Mouse (Mus musculus) C2C12 (cell line): Measurements from ENCODE around the gene Mllt1. TPM values are rescaled to one million over a fixed set of nuclear protein-coding genes. Genes with fewer than 3 reads are reported as not detected.
A peak's percentile ranks its signal among the peaks of the same experiment; 100 is the strongest.

Experiments used
- H3K27me3 ChIP-seq: one replicate; pipeline ENCODE4 v1.6.1; 2011; ENCODE audit not compliant: control insufficient read depth, insufficient read depth, insufficient read length
- H3K36me3 ChIP-seq: one replicate; pipeline ENCODE4 v1.6.1; 2011; ENCODE audit not compliant: control insufficient read depth, insufficient read depth
- H3K4me3 ChIP-seq: one replicate; pipeline ENCODE4 v1.5.1; 2011; ENCODE audit warnings: mild to moderate bottlenecking, control low read depth; ENCODE audit not compliant: poor library complexity, insufficient read depth, severe bottlenecking
- H3K79me2 ChIP-seq: one replicate; pipeline ENCODE4 v1.6.1; 2011; ENCODE audit not compliant: control insufficient read depth, insufficient read depth
- H3K79me3 ChIP-seq: one replicate; pipeline ENCODE4 v1.6.1; 2011; ENCODE audit warnings: low read depth, control low read depth
- H3ac ChIP-seq: one replicate; pipeline ENCODE3; 2011; ENCODE audit warnings: low read depth; ENCODE audit not compliant: control insufficient read depth, insufficient read length
- CEBPB ChIP-seq: IDR thresholded peaks from one replicate; pipeline ENCODE4 v1.6.1; 2011; ENCODE audit warnings: low read depth, mild to moderate bottlenecking, control low read depth, moderate library complexity
- CTCF ChIP-seq: IDR thresholded peaks from one replicate; pipeline ENCODE4 v1.5.1; 2011; ENCODE audit not compliant: control insufficient read depth, insufficient read depth, insufficient read length
- FOSL1 ChIP-seq: IDR thresholded peaks from one replicate; pipeline ENCODE4 v1.8.0; 2011; ENCODE audit warnings: mild to moderate bottlenecking, low read length; ENCODE audit not compliant: poor library complexity, insufficient read depth, severe bottlenecking
- MAX ChIP-seq: IDR thresholded peaks from one replicate; pipeline ENCODE4 v1.6.1; 2011; ENCODE audit warnings: mild to moderate bottlenecking, control low read depth
- MYOD1 ChIP-seq: IDR thresholded peaks from one replicate; pipeline ENCODE4 v1.6.1; 2011; ENCODE audit warnings: low read depth; ENCODE audit not compliant: control insufficient read depth, insufficient read length
- MYOG ChIP-seq: IDR thresholded peaks from one replicate; pipeline ENCODE4 v1.6.1; 2011; ENCODE audit not compliant: control insufficient read depth, insufficient read length; ENCODE audit errors: extremely low read depth
- USF1 ChIP-seq: IDR thresholded peaks from one replicate; pipeline ENCODE4 v1.6.1; 2011; ENCODE audit warnings: low read depth, mild to moderate bottlenecking, control low read depth, moderate library complexity
- polyA plus RNA-seq: library from polyadenylated mRNA; unstranded; fragments of >200 nt; fragmentation: generic; extraction: Trizol; gene quantifications from one replicate; pipeline ENCODE4 v1.2.1, GENCODE M21; 2012; ENCODE audit warnings: missing spikeins

The Mllt1 gene
- polyA plus RNA-seq, 1 experiment, result 38.9 TPM

GRCm38 (mm10) chr17:56907887-56908286 is 27.3 kb downstream of the Mllt1 start:
- peaks cover 2% of the 10 kb centered on the region for H3K79me3 ChIP-seq
- TF ChIP-seq FOSL1, result no peak
- TF ChIP-seq MAX, result no peak
- TF ChIP-seq MYOG, result no peak
- TF ChIP-seq MYOD1, result no peak
- TF ChIP-seq CTCF, result no peak
- no peak for TF ChIP-seq CEBPB
- TF ChIP-seq USF1, result no peak

GRCm38 (mm10) chr17:56907096-56907495 is 28.1 kb downstream of the Mllt1 start:
- H3K79me2 ChIP-seq, result peaks cover 42% of the 10 kb centered on the region
- no peak overlapping the region for H3ac ChIP-seq
- H3K4me3 ChIP-seq, result no peak overlapping the region
- H3K36me3 ChIP-seq, result peaks cover 25% of the 10 kb centered on the region
- TF ChIP-seq MYOD1, result no peak
- TF ChIP-seq FOSL1, result no peak
- no peaks in the 10 kb centered on the region for H3K27me3 ChIP-seq
- H3K79me3 ChIP-seq, result peaks cover 2% of the 10 kb centered on the region

More at GRCm38 (mm10) chr17:56907887-56908286, 27.3 kb downstream of the Mllt1 start:
- Histone ChIP-seq H3ac (no peak overlapping the region), H3K36me3 (peaks cover 22% of the 10 kb centered on the region), H3K27me3 (no peaks in the 10 kb centered on the region), H3K79me2 (peaks cover 43% of the 10 kb centered on the region), H3K4me3 (no peak overlapping the region)

GRCm38 (mm10) chr17:56906166-56906565 is 29.0 kb downstream of the Mllt1 start:
- Histone ChIP-seq H3K79me2 (peaks cover 42% of the 10 kb centered on the region), H3K27me3 (no peaks in the 10 kb centered on the region), H3K79me3 (no peaks in the 10 kb centered on the region), H3ac (no peak overlapping the region), H3K36me3 (peaks cover 29% of the 10 kb centered on the region), H3K4me3 (no peak overlapping the region)
- TF ChIP-seq FOSL1, result no peak
- TF ChIP-seq MYOD1, result no peak
- TF ChIP-seq CTCF, result no peak
- no peak for TF ChIP-seq USF1
- no peak for TF ChIP-seq MYOG
- no peak for TF ChIP-seq CEBPB
- no peak for TF ChIP-seq MAX

GRCm38 (mm10) chr17:56902698-56903097 is 32.5 kb downstream of the Mllt1 start:
- Histone ChIP-seq H3K4me3 (no peak overlapping the region), H3K27me3 (no peaks in the 10 kb centered on the region), H3ac (no peak overlapping the region), H3K79me2 (peaks cover 18% of the 10 kb centered on the region), H3K79me3 (no peaks in the 10 kb centered on the region), H3K36me3 (peaks cover 29% of the 10 kb centered on the region)
- TF ChIP-seq MAX, result no peak
- TF ChIP-seq USF1, result no peak
- TF ChIP-seq CTCF, result no peak

- no peak for TF ChIP-seq FOSL1
- TF ChIP-seq MAX, result no peak
- peak; percentile 89 for TF ChIP-seq CTCF
- no peak for TF ChIP-seq USF1
- no peaks in the 10 kb centered on the region for H3K79me3 ChIP-seq
- H3K27me3 ChIP-seq, result no peaks in the 10 kb centered on the region
- H3K36me3 ChIP-seq, result peaks cover 41% of the 10 kb centered on the region
- no peaks in the 10 kb centered on the region for H3K79me2 ChIP-seq
- no peak overlapping the region for H3ac ChIP-seq
- H3K4me3 ChIP-seq, result no peak overlapping the region
Measured at GRCm38 (mm10) chr17:56897630-56898195, 37.5 kb downstream of the Mllt1 start.

GRCm38 (mm10) chr17:56896513-56897129 is 38.6 kb downstream of the Mllt1 start:
- H3ac ChIP-seq, result no peak overlapping the region

More at GRCm38 (mm10) chr17:56896513-56897129, 38.6 kb downstream of the Mllt1 start:
- Histone ChIP-seq H3K36me3 (peaks cover 36% of the 10 kb centered on the region), H3K79me3 (no peaks in the 10 kb centered on the region), H3K79me2 (no peaks in the 10 kb centered on the region), H3K4me3 (no peak overlapping the region), H3K27me3 (no peaks in the 10 kb centered on the region)
- TF ChIP-seq CEBPB (no peak), USF1 (no peak), CTCF (no peak), MYOG (no peak), MYOD1 (no peak), FOSL1 (no peak), MAX (no peak)
